ENCODE assay signal across 23 mouse cellular contexts in the genomic region with DNA sequence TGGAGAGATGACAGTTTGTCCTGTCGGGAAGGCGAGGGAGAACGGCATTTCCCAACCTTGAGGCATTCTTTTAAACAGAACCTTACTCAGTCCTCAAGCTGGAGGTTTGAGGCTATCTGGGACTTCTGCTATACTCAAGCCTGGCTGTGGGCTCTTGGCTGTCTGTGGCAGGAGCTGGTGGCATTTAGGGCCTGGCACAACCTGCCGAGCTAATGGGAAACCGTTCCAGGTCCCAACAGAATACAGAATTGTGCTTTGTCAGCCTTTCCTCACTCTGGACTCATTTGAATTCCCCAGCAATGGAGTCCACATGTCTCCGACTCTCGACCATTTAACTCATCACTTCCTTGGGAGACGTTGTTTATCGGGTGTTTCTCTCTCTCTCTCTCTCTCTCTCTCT. TPM values are rescaled to one million over a fixed set of nuclear protein-coding genes. Genes with fewer than 3 reads are reported as not detected.
A peak's percentile ranks its signal among the peaks of the same experiment; 100 is the strongest.
DNase-seq lines count a peak whose midpoint lies in the region; ATAC-seq and TF ChIP-seq lines count a peak whose summit lies in the region.
"Had no signal": no experiment of that assay in that cellular context is flagged by ENCODE, and none has a peak within 500 bp of the region (broad histone marks: within the 10 kb centered on the region; RNA-seq: fewer than 3 reads in every experiment).

No protein-coding gene starts in this region.

- H3K4me3 ChIP-seq in embryonic facial prominence, embryonic 12.5 days = no peak overlapping the region
- H3K4me3 ChIP-seq in embryonic facial prominence, embryonic 10.5 days = no peak overlapping the region
- H3K4me3 ChIP-seq in kidney, adult 2 months (ENCODE audit: insufficient read depth, low read depth, low read length) = no peak overlapping the region
- H3K4me3 ChIP-seq in kidney, embryonic 16.5 days (ENCODE audit: low read length) = no peak overlapping the region
- H3K4me3 ChIP-seq in embryonic facial prominence, embryonic 13.5 days = no peak overlapping the region
- H3K4me3 ChIP-seq in embryonic facial prominence, embryonic 15.5 days (replicated peaks) = no peak overlapping the region
- H3K4me3 ChIP-seq: forebrain, embryonic 12.5 days; heart, embryonic 10.5 days; hindbrain, embryonic 12.5 days had no signal

- H3K9ac ChIP-seq in embryonic facial prominence, embryonic 12.5 days = no peak overlapping the region
- no peak overlapping the region for H3K9ac ChIP-seq in kidney, embryonic 16.5 days (replicated peaks; ENCODE audit: low read length)
- no peak overlapping the region for H3K9ac ChIP-seq in embryonic facial prominence, embryonic 13.5 days
- H3K9ac ChIP-seq in embryonic facial prominence, embryonic 15.5 days = no peak overlapping the region
- H3K9ac ChIP-seq: forebrain, embryonic 12.5 days; hindbrain, embryonic 12.5 days had no signal

- no peaks in the 10 kb centered on the region for H3K27me3 ChIP-seq in embryonic facial prominence, embryonic 12.5 days
- no peaks in the 10 kb centered on the region for H3K27me3 ChIP-seq in embryonic facial prominence, embryonic 10.5 days (replicated peaks; ENCODE audit: low read depth, poor library complexity, severe bottlenecking)
- no peaks in the 10 kb centered on the region for H3K27me3 ChIP-seq in kidney, adult 2 months (replicated peaks; ENCODE audit: control insufficient read depth, insufficient read depth, low read length)
- H3K27me3 ChIP-seq in kidney, embryonic 16.5 days (ENCODE audit: insufficient read depth, low read length) = no peaks in the 10 kb centered on the region
- no peaks in the 10 kb centered on the region for H3K27me3 ChIP-seq in embryonic facial prominence, embryonic 13.5 days
- H3K27me3 ChIP-seq in embryonic facial prominence, embryonic 15.5 days = no peaks in the 10 kb centered on the region
- H3K27me3 ChIP-seq: CH12.LX; forebrain, embryonic 12.5 days; hindbrain, embryonic 12.5 days had no signal

- H3K4me1 ChIP-seq in embryonic facial prominence, embryonic 12.5 days = 0 out of 2 replicates have a peak, but pooled peaks cover 5% of the 10 kb centered on the region
- peaks cover 13% of the 10 kb centered on the region; the same call in 1 of the 2 replicates for H3K4me1 ChIP-seq in embryonic facial prominence, embryonic 10.5 days
- no peaks in the 10 kb centered on the region for H3K4me1 ChIP-seq in kidney, adult 2 months (ENCODE audit: control insufficient read depth, insufficient read depth, low read length)
- H3K4me1 ChIP-seq in kidney, embryonic 16.5 days (ENCODE audit: insufficient read depth, low read length) = no peaks in the 10 kb centered on the region
- H3K4me1 ChIP-seq in embryonic facial prominence, embryonic 13.5 days = peaks cover 25% of the 10 kb centered on the region
- peaks cover 17% of the 10 kb centered on the region for H3K4me1 ChIP-seq in embryonic facial prominence, embryonic 15.5 days
- H3K4me1 ChIP-seq: forebrain, embryonic 12.5 days; heart, embryonic 10.5 days; hindbrain, embryonic 12.5 days had no signal

- no peak for TF ChIP-seq CTCF in kidney, adult 2 months (conservative IDR thresholded peaks at IDR 0.05; ENCODE audit: insufficient read depth, insufficient read length, low read depth, low read length)

- WGBS in embryonic facial prominence, embryonic 12.5 days = 51% methylated on average over 9 of the region's 9 CpGs
- WGBS in embryonic facial prominence, embryonic 10.5 days = 77% methylated on average over 9 of the region's 9 CpGs
- WGBS in kidney, adult 2 months = 67% methylated on average over 9 of the region's 9 CpGs
- WGBS in kidney, embryonic 16.5 days = 73% methylated on average over 9 of the region's 9 CpGs
- 42% methylated on average over 9 of the region's 9 CpGs for WGBS in embryonic facial prominence, embryonic 13.5 days
- WGBS in embryonic facial prominence, embryonic 15.5 days = 43% methylated on average over 9 of the region's 9 CpGs

- 0 out of 2 replicates have a peak overlapping the region, but pooled peaks have one; percentile 2 for H3K27ac ChIP-seq in embryonic facial prominence, embryonic 12.5 days
- no peak overlapping the region for H3K27ac ChIP-seq in embryonic facial prominence, embryonic 10.5 days (replicated peaks)
- H3K27ac ChIP-seq in kidney, adult 2 months (ENCODE audit: insufficient read depth, low read depth, low read length) = no peak overlapping the region
- no peak overlapping the region for H3K27ac ChIP-seq in kidney, embryonic 16.5 days (ENCODE audit: low read length)
- no peak overlapping the region for H3K27ac ChIP-seq in embryonic facial prominence, embryonic 13.5 days
- 0 out of 2 replicates have a peak overlapping the region, but pooled peaks have one; percentile 34 for H3K27ac ChIP-seq in embryonic facial prominence, embryonic 15.5 days (replicated peaks)
- H3K27ac ChIP-seq: forebrain, embryonic 12.5 days; heart, embryonic 10.5 days; hindbrain, embryonic 12.5 days had no signal

- no peak for TF ChIP-seq POLR2A in kidney, adult 2 months (IDR thresholded peaks at IDR 0.05; ENCODE audit: low read depth, low read length)

- H3K9me3 ChIP-seq in embryonic facial prominence, embryonic 12.5 days = no peaks in the 10 kb centered on the region
- H3K9me3 ChIP-seq in embryonic facial prominence, embryonic 10.5 days = no peaks in the 10 kb centered on the region
- no peaks in the 10 kb centered on the region for H3K9me3 ChIP-seq in kidney, embryonic 16.5 days (ENCODE audit: low read length)
- no peaks in the 10 kb centered on the region for H3K9me3 ChIP-seq in embryonic facial prominence, embryonic 13.5 days
- H3K9me3 ChIP-seq in embryonic facial prominence, embryonic 15.5 days (replicated peaks) = no peaks in the 10 kb centered on the region
- H3K9me3 ChIP-seq: forebrain, embryonic 12.5 days; heart, embryonic 10.5 days; hindbrain, embryonic 12.5 days had no signal

- ATAC-seq in embryonic facial prominence, embryonic 12.5 days (ENCODE audit: insufficient number of reproducible peaks, insufficient read depth, low FRiP score, low TSS enrichment) = no peak
- no peak for ATAC-seq in kidney, embryonic 16.5 days (ENCODE audit: low FRiP score, low TSS enrichment)
- ATAC-seq in embryonic facial prominence, embryonic 13.5 days (ENCODE audit: insufficient number of reproducible peaks, insufficient read depth, low FRiP score, low TSS enrichment, low read depth) = no peak
- no peak for ATAC-seq in embryonic facial prominence, embryonic 15.5 days (ENCODE audit: insufficient number of reproducible peaks, low FRiP score, low TSS enrichment, low read depth)
- ATAC-seq: forebrain, embryonic 16.5 days; hindbrain, embryonic 16.5 days; inflammation-experienced regulatory T-cells, adult 6 months; intestine, postnatal 0 days had no signal

- no peak overlapping the region for H3K4me2 ChIP-seq in embryonic facial prominence, embryonic 12.5 days (replicated peaks)
- no peak overlapping the region for H3K4me2 ChIP-seq in kidney, embryonic 16.5 days (replicated peaks; ENCODE audit: low read depth, low read length)
- H3K4me2 ChIP-seq in embryonic facial prominence, embryonic 13.5 days = 0 out of 2 replicates have a peak overlapping the region, but pooled peaks have one; percentile 2
- H3K4me2 ChIP-seq in embryonic facial prominence, embryonic 15.5 days (replicated peaks) = no peak overlapping the region
- H3K4me2 ChIP-seq: forebrain, embryonic 12.5 days; hindbrain, embryonic 12.5 days had no signal

- H3K36me3 ChIP-seq in embryonic facial prominence, embryonic 12.5 days = no peaks in the 10 kb centered on the region
- no peaks in the 10 kb centered on the region for H3K36me3 ChIP-seq in embryonic facial prominence, embryonic 10.5 days (replicated peaks)
- no peaks in the 10 kb centered on the region for H3K36me3 ChIP-seq in kidney, adult 2 months (ENCODE audit: control insufficient read depth, insufficient read depth, low read length)
- H3K36me3 ChIP-seq in kidney, embryonic 16.5 days (ENCODE audit: insufficient read depth, low read length) = no peaks in the 10 kb centered on the region
- no peaks in the 10 kb centered on the region for H3K36me3 ChIP-seq in embryonic facial prominence, embryonic 13.5 days
- no peaks in the 10 kb centered on the region for H3K36me3 ChIP-seq in embryonic facial prominence, embryonic 15.5 days
- H3K36me3 ChIP-seq: forebrain, embryonic 12.5 days; heart, embryonic 10.5 days; hindbrain, embryonic 12.5 days had no signal

- no peak for DNase-seq in embryonic facial prominence, embryonic 10.5 days (ENCODE audit: low spot score)
- peak; percentile 22 for DNase-seq in kidney, adult 2 months
- no peak for DNase-seq in right cerebral cortex, adult 2 months (ENCODE audit: low spot score in 2 of 2)
- no peak for DNase-seq in MN1 (ENCODE audit: low spot score)
- DNase-seq: adrenal gland, postnatal 10 days; cerebellum, adult 11-12 months; cerebellum, adult 9-10 months; cerebellum, postnatal 25 days; heart, adult 18-20 months; heart, postnatal 10 days; heart, postnatal 4 days had no signal

RNA-seq across cellular contexts. Expression of a gene that starts 24.6 kb away (rescaled TPM):
- polyA plus RNA-seq in embryonic facial prominence, embryonic 12.5 days (2016; fragmentation: Nextera tagmentation; extraction: Ambion mirVana) = 7.8 and 10.6 TPM in 2 replicates
- polyA plus RNA-seq in embryonic facial prominence, embryonic 10.5 days (2016; fragmentation: Nextera tagmentation; extraction: Ambion mirVana) = 0.60 and 1.3 TPM in 2 replicates
- polyA plus RNA-seq in kidney, adult 2 months (2012; rRNA removed) = 2.0 TPM in 2 replicates
- polyA plus RNA-seq in kidney, embryonic 16.5 days (2015; fragmentation: Nextera tagmentation; extraction: Ambion mirVana) = 2.5 and 5.1 TPM in 2 replicates
- polyA plus RNA-seq in embryonic facial prominence, embryonic 13.5 days (2015; fragmentation: Nextera tagmentation; extraction: Ambion mirVana) = 22.5 and 23.5 TPM in 2 replicates
- polyA plus RNA-seq in embryonic facial prominence, embryonic 15.5 days (2015; fragmentation: Nextera tagmentation; extraction: Ambion mirVana) = 51.6 and 54.8 TPM in 2 replicates
- polyA plus RNA-seq: inflammation-experienced regulatory T-cells, adult 6 months had no signal

Comparison
In these comparisons a context has a peak if more than half of its experiments do, and no peak if none do; other contexts are left out.
1. H3K27ac ChIP-seq: peak in embryonic facial prominence, embryonic 12.5 days (single experiment) and embryonic facial prominence, embryonic 15.5 days (single experiment); none in embryonic facial prominence, embryonic 10.5 days (single experiment), kidney, adult 2 months (single experiment), kidney, embryonic 16.5 days (single experiment) and embryonic facial prominence, embryonic 13.5 days (single experiment).